Mouse (Mus musculus): ENCODE data around the gene Tssk6. TPM values are rescaled to one million over a fixed set of nuclear protein-coding genes. Genes with fewer than 3 reads are reported as not detected.
A peak's percentile ranks its signal among the peaks of the same experiment; 100 is the strongest.

Gene Tssk6
- polyA plus RNA-seq (2015; fragmentation: Nextera tagmentation; extraction: Ambion mirVana): 4.5 and 4.7 TPM in 2 replicates

DNA sequence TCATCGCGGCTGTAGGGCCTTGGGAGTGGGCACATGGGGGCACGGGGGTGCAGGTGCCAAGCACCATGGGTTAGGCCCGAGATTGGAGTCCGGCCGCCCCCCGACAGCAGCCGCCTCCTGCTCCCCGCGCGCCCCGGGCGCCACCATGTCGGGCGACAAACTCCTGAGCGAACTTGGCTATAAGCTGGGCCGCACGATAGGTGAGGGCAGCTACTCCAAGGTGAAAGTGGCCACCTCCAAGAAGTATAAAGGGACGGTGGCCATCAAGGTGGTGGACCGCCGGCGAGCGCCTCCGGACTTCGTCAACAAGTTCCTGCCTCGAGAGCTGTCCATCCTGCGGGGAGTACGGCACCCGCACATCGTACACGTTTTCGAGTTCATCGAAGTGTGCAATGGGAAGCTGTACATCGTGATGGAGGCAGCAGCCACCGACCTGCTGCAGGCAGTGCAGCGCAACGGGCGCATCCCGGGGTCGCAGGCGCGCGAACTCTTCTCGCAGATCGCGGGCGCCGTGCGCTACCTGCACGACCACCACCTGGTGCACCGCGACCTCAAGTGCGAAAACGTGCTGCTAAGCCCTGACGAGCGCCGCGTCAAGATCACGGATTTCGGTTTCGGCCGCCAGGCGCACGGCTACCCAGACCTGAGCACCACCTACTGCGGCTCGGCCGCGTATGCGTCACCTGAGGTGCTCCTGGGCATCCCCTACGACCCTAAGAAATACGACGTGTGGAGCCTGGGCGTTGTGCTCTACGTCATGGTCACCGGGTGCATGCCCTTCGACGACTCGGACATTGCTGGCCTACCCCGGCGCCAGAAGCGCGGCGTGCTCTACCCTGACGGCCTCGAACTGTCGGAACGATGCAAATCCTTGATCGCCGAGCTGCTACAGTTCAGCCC is at the start of gene Tssk6, which contains the start of the genes Ndufa13 and Yjefn3:
TSS of gene Tssk6 (plus strand) at position 22 of the 900 bp plus-strand sequence.
TSS of gene Ndufa13 (minus strand) at position 396 of the 900 bp plus-strand sequence.
TSS of gene Yjefn3 (minus strand) at position 550 of the 900 bp plus-strand sequence.
- WGBS: 5% methylated on average over 89 of the region's 89 CpGs
- H3K4me1 ChIP-seq: peaks cover 46% of the 10 kb centered on the region

DNA sequence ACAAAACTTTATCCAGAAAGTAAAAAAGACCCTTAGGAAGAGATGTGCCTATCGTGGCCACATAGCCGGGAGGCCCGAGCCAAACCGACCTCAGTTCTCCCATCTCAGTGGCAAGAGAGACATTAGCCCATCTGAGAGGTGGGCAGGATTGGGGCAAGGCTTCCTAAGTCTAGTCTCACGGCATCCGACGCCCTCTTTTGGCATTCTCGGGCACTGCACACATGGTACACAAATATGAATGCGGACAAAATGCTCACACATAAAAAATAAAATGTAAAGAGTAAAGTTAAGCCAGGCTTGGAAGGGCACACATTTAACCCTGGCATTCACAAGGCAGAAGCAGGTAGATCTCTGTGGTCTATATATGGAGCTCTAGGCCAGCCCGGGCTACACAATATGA is 48.1 kb upstream of the Tssk6 start:
- ATAC-seq (replicated peaks): no peak
- Histone ChIP-seq H3K4me3 (no peak overlapping the region), H3K9ac (no peak overlapping the region), H3K9me3 (no peaks in the 10 kb centered on the region), H3K27ac (no peak overlapping the region), H3K4me1 (no peaks in the 10 kb centered on the region), H3K36me3 (replicated peaks) (no peaks in the 10 kb centered on the region), H3K4me2 (no peak overlapping the region), H3K27me3 (replicated peaks) (no peaks in the 10 kb centered on the region)
- 95% methylated on average over 10 of the region's 10 CpGs for WGBS

More for the DNA sequence above, at the start of gene Tssk6, which contains the start of the genes Ndufa13 and Yjefn3:
- Histone ChIP-seq H3K27ac (peak within 1 kb of the TSS; percentile 89), H3K36me3 (replicated peaks) (no peaks in the 10 kb centered on the region), H3K9me3 (no peaks in the 10 kb centered on the region), H3K4me3 (peak within 1 kb of the TSS; percentile 86), H3K9ac (peak within 1 kb of the TSS; percentile 73), H3K27me3 (replicated peaks) (no peaks in the 10 kb centered on the region), H3K4me2 (peak within 1 kb of the TSS; percentile 99)
- ATAC-seq (replicated peaks): peak; percentile 57

DNA sequence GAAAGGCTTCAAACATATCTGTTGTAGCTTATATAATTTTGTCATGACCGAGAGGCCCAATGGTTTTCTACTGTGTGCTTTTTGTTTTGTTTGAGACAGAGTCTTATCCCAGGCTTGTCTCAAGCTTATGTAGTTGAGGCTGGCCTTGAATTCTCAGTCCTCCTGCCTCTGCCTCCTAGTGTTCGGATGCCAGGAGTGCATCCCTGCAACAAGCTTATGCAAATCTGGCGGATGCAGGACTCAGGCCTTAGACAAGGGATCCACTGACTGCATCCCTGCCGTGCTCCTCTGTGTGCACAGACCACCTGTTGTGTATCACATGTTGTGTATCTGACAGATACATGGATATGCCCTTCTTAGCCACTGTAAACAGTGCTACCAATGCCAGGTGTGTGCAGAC is 41.2 kb upstream of the Tssk6 start:
- Histone ChIP-seq H3K27ac (no peak overlapping the region), H3K27me3 (replicated peaks) (no peaks in the 10 kb centered on the region), H3K4me1 (no peaks in the 10 kb centered on the region), H3K4me3 (no peak overlapping the region), H3K9ac (no peak overlapping the region), H3K36me3 (replicated peaks) (peaks cover 8% of the 10 kb centered on the region; the same call in 1 of the 2 replicates), H3K4me2 (no peak overlapping the region), H3K9me3 (no peaks in the 10 kb centered on the region)
- ATAC-seq (replicated peaks): no peak
- WGBS: 51% methylated on average over 4 of the region's 4 CpGs

DNA sequence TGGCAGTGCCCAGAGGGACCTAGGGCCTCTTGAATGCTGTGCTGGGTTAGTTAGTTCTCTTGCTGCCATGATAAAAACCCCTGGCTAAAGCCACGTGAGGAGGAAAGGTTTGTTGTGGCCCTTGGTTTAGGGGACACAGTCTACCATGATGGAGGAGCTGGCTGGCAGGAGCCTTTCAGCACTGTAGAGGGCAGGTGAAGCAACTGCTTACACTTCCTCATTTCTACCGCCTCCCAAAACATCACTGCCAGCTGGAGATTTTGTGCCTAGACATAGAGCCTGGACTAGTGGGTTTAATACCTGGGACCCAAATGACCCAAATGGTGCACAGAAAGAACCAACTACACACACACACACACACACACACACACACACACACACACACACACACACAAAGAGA is 40.7 kb upstream of the Tssk6 start:
- peaks cover 8% of the 10 kb centered on the region; the same call in 1 of the 2 replicates for H3K36me3 ChIP-seq (replicated peaks)
- WGBS: 67% methylated on average over 2 of the region's 2 CpGs
- no peak overlapping the region for H3K4me2 ChIP-seq
- H3K27me3 ChIP-seq (replicated peaks): no peaks in the 10 kb centered on the region
- no peak for ATAC-seq (replicated peaks)
- H3K4me1 ChIP-seq: no peaks in the 10 kb centered on the region
- H3K27ac ChIP-seq: no peak overlapping the region
- no peaks in the 10 kb centered on the region for H3K9me3 ChIP-seq
- H3K9ac ChIP-seq: no peak overlapping the region
- no peak overlapping the region for H3K4me3 ChIP-seq

DNA sequence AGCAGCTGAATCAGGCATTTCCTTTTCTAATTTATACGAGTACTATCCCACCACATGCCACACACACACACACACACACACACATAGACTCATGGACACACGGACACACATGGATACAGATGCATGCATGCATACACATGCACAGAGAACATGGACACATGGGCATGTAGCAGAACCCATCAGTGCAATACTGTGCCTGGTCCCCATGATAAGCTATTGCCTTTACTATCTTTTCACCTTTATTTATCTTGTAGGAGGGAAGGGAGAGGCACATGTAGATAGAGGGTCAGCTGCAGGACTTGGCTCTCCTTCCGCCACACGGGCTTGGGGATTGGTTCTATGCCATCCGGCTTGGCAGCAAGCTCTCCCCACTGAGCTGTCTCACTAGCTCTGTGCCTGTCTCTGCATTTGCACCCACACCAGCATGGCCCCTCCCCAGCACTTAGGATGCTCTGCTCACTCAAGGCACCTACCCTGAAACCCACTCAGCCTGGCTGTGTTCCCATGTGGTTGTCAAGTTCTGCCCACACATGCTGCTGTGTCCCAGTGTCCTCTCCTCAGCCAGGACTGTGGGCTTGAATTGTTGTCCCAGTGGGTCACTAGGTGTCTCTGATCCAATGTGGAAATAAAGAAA is 38.5 kb upstream of the Tssk6 start:
- Histone ChIP-seq H3K4me1 (no peaks in the 10 kb centered on the region), H3K9me3 (no peaks in the 10 kb centered on the region), H3K4me3 (no peak overlapping the region), H3K36me3 (replicated peaks) (peaks cover 8% of the 10 kb centered on the region; the same call in 1 of the 2 replicates), H3K27ac (no peak overlapping the region), H3K9ac (no peak overlapping the region), H3K27me3 (replicated peaks) (no peaks in the 10 kb centered on the region), H3K4me2 (no peak overlapping the region)
- ATAC-seq (replicated peaks): no peak
- WGBS: 94% methylated on average over 5 of the region's 5 CpGs

DNA sequence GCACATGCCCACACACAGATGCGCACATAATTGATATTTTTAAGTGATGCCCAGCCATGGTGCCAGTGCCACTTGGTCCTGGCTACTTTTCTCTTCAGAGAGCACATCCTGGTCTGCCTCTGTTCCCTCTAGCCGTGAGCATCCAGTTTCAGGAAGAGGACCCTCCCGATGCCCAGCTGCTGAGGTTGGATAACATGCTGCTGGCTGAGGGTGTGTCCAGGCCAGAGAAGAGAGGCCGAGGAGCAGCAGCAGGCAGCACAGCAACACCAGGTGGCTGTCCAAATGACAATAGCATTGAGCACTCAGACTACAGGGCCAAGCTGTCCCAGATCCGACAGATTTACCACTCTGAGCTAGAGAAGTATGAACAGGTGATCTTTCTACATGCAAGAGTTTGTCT is 37.8 kb upstream of the Tssk6 start:
- Histone ChIP-seq H3K9ac (no peak overlapping the region), H3K27ac (no peak overlapping the region), H3K4me3 (no peak overlapping the region), H3K4me1 (no peaks in the 10 kb centered on the region), H3K36me3 (replicated peaks) (peaks cover 8% of the 10 kb centered on the region; the same call in 1 of the 2 replicates), H3K9me3 (no peaks in the 10 kb centered on the region), H3K27me3 (replicated peaks) (no peaks in the 10 kb centered on the region), H3K4me2 (no peak overlapping the region)
- ATAC-seq (replicated peaks): no peak
- 83% methylated on average over 5 of the region's 5 CpGs for WGBS

DNA sequence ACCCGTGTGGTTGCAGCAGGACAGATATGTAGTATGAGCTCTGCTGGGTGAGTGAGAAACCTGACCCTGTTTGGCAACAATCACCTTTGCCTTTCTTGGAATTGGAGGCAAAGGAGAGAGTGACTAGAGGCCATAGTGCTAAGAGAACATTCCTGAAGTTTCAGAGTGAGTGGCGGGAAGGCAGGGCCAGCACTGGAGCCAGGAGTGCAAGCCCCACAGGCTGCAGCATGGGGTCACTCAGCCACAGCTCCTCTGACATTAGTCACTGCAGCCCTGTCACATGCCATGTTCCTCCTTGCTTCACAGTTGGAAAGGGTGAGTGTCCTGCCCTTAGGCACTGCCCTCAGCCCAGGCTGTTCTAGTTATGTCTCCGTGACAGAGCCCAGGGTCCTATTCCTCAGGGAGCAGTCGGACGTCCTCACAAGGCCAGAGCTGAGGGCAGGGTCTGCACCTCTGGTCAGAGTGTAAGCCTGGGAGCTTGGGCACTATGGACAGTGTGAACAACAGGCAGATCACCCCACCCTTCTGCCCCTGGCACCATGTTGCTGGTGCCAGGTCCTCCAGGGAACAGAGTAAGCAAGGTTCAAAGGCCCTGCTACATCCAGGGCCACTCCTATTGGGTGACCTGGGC is 34.2 kb upstream of the Tssk6 start:
- H3K9ac ChIP-seq: no peak overlapping the region
- H3K4me2 ChIP-seq: no peak overlapping the region
- no peaks in the 10 kb centered on the region for H3K27me3 ChIP-seq (replicated peaks)
- 81% methylated on average over 5 of the region's 5 CpGs for WGBS
- H3K4me1 ChIP-seq: no peaks in the 10 kb centered on the region
- H3K9me3 ChIP-seq: no peaks in the 10 kb centered on the region
- peaks cover 3% of the 10 kb centered on the region; the same call in 1 of the 2 replicates for H3K36me3 ChIP-seq (replicated peaks)
- H3K27ac ChIP-seq: no peak overlapping the region
- ATAC-seq (replicated peaks): no peak
- H3K4me3 ChIP-seq: no peak overlapping the region

DNA sequence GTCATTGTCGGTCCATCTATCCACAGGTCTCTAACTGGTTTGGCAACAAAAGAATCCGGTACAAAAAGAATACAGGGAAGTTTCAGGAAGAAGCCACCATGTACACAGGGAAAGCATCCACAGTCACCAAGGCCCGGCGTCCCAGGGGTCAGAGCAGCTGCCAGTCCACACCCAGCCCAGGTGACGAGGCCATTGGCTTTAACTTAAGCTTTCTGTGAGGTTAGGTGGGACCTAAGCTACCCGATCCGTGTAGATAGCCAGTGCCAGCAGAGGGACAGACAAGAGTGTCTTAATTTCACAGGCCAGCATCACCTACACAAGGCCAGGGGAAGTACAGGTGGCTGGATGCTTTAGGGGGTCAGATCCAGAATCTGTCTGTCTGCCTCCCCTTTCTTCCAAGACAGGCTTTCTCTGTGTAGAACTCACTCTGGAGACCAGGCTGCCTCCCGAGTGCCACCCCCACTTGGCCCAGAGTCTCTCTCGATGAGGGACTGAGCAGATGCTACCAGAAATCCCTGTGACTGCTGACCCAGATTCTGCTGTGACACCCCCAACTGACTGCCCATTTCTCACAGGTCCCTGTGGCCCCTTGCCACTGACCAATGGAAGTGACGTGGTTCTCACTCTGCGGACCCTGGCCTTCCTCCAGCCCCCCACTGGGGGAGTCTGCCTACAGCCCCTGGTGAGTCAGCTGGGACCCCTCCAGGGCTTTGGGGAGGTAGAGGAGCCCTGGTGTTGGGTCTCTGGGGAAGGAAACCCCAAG is 31.8 kb upstream of the Tssk6 start:
- no peaks in the 10 kb centered on the region for H3K9me3 ChIP-seq
- WGBS: 85% methylated on average over 11 of the region's 11 CpGs
- H3K4me1 ChIP-seq: no peaks in the 10 kb centered on the region
- no peaks in the 10 kb centered on the region for H3K27me3 ChIP-seq (replicated peaks)
- H3K36me3 ChIP-seq (replicated peaks): no peaks in the 10 kb centered on the region; the same call in 1 of the 2 replicates
- H3K27ac ChIP-seq: no peak overlapping the region
- no peak overlapping the region for H3K4me2 ChIP-seq
- no peak overlapping the region for H3K4me3 ChIP-seq
- no peak for ATAC-seq (replicated peaks)
- no peak overlapping the region for H3K9ac ChIP-seq

DNA sequence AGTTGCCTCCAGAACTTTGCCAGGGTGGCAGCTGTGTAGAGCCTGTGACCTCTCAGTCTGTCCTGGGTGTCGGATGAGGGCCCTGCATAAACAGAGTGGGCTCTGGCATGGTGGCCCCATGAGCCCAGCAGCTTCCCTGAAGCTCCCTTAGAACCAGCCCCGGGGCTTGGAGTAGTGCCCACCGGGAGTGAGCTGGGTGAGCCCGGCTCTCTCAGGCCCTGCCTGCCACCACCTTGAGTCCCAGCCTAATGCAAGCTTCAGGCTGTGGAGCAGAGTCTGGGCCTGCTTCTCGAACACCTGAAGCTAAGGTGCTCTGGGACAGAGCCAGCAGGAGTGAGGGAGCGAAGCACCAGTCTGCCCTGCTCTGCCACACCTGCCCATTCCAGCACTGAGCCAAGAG is 31.1 kb upstream of the Tssk6 start:
- H3K27me3 ChIP-seq (replicated peaks): no peaks in the 10 kb centered on the region
- H3K4me3 ChIP-seq: no peak overlapping the region
- ATAC-seq (replicated peaks): no peak
- no peak overlapping the region for H3K27ac ChIP-seq
- WGBS: 85% methylated on average over 6 of the region's 6 CpGs
- H3K4me2 ChIP-seq: no peak overlapping the region
- H3K9ac ChIP-seq: no peak overlapping the region
- H3K9me3 ChIP-seq: no peaks in the 10 kb centered on the region
- no peaks in the 10 kb centered on the region; the same call in 1 of the 2 replicates for H3K36me3 ChIP-seq (replicated peaks)
- H3K4me1 ChIP-seq: no peaks in the 10 kb centered on the region

DNA sequence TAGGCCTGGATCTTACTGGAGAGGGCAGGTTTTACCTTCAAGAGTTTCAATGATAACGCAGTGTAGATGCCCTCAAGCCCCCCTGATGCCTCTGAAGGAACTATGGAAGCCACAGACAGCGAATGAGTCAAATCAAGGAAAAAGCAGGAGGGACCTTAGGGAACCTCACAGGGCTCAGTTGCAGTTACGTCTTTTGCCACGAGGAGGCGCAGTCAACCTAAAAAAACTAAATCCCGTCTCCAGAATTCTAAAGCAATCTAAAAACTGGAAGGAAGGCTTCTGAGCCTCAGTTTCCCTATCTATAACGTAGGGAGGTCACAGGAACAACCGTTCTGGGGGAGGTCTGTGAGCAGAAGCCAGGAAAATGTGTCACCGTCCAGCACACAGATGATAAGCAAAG is 27.8 kb upstream of the Tssk6 start:
- Histone ChIP-seq H3K4me2 (no peak overlapping the region), H3K27me3 (replicated peaks) (peaks cover 2% of the 10 kb centered on the region), H3K36me3 (replicated peaks) (no peaks in the 10 kb centered on the region; the same call in 1 of the 2 replicates), H3K4me1 (no peaks in the 10 kb centered on the region), H3K27ac (no peak overlapping the region), H3K4me3 (no peak overlapping the region), H3K9ac (no peak overlapping the region), H3K9me3 (no peaks in the 10 kb centered on the region)
- 11% methylated on average over 9 of the region's 9 CpGs for WGBS
- no peak for ATAC-seq (replicated peaks)

DNA sequence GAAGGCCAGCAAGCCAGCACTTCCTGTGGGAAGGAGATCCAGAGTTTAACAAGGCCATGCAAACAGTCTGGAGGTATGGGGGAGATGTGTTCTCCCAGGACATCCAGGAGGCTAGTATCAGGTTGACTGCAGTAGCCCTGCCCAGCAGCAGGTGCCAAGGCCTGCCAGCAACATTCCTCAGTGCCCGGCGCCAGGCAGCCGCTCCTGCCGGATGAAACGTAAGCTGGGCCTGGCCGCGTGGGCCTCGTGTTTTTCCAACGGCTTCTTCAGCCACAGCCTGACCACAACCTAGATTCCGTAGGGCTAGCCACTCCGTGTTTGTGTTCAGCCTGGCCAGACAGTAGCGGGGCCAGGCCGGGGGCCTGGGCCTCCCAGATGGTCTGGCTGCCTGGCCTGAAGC is 27.3 kb upstream of the Tssk6 start:
- no peak overlapping the region for H3K4me2 ChIP-seq
- H3K27ac ChIP-seq: no peak overlapping the region
- no peak overlapping the region for H3K9ac ChIP-seq
- WGBS: 86% methylated on average over 13 of the region's 13 CpGs
- ATAC-seq (replicated peaks): no peak
- H3K36me3 ChIP-seq (replicated peaks): no peaks in the 10 kb centered on the region; the same call in 1 of the 2 replicates
- no peak overlapping the region for H3K4me3 ChIP-seq
- no peaks in the 10 kb centered on the region for H3K9me3 ChIP-seq
- H3K4me1 ChIP-seq: no peaks in the 10 kb centered on the region
- H3K27me3 ChIP-seq (replicated peaks): peaks cover 7% of the 10 kb centered on the region

All from midbrain, embryonic 15.5 days (tissue).